ENCODE assay signal across 15 mouse cellular contexts in genomic region chr4:149376034-149376433, GRCm38 (mm10).
"Had no signal": no experiment of that assay in that cellular context is flagged by ENCODE, and none has a peak within 500 bp of the region (broad histone marks: within the 10 kb centered on the region; RNA-seq: fewer than 3 reads in every experiment).

No protein-coding gene starts in this region.

- H3K9me3 ChIP-seq: liver, embryonic 12.5 days; midbrain, embryonic 10.5 days; midbrain, embryonic 12.5 days; neural tube, embryonic 12.5 days had no signal

- H3K4me2 ChIP-seq: liver, embryonic 12.5 days; lung, embryonic 14.5 days; midbrain, embryonic 12.5 days; neural tube, embryonic 12.5 days had no signal

- ATAC-seq: liver, embryonic 12.5 days had no signal

- H3K27ac ChIP-seq: liver, embryonic 12.5 days; liver, embryonic 14.5 days; midbrain, embryonic 10.5 days; midbrain, embryonic 12.5 days; neural tube, embryonic 12.5 days had no signal

- DNase-seq: lung, adult 18-20 months; lung, embryonic 14.5 days; lung, postnatal 10 days; lung, postnatal 4 days; midbrain, embryonic 14.5 days; right cerebral cortex, postnatal 14 days; spleen, adult 18-20 months; thymus, adult 18-20 months; thymus, postnatal 14 days; thymus, postnatal 36 days had no signal

- H3K27me3 ChIP-seq: liver, embryonic 12.5 days; midbrain, embryonic 12.5 days; neural tube, embryonic 12.5 days had no signal

- H3K4me3 ChIP-seq: liver, embryonic 12.5 days; midbrain, embryonic 10.5 days; midbrain, embryonic 12.5 days; neural tube, embryonic 12.5 days had no signal

- H3K4me1 ChIP-seq: liver, embryonic 12.5 days; neural tube, embryonic 12.5 days had no signal

- H3K9ac ChIP-seq: liver, embryonic 12.5 days; liver, embryonic 14.5 days; lung, embryonic 14.5 days; midbrain, embryonic 12.5 days; neural tube, embryonic 12.5 days had no signal
